Mouse (Mus musculus) cerebellum, adult 8-10 months (tissue): ENCODE data around the gene Slc13a3.
"Not testable (repeated sequence)": the region's sequence is repeated elsewhere in the genome, so short reads cannot be mapped to it uniquely, and the experiment has no call there.

Experiments used
- DNase-seq: peaks from one replicate; pipeline ENCODE4 v3.0.0; 2022

The Slc13a3 gene

GRCm38 (mm10) chr2:165473003-165473402 lies at the start of gene Slc13a3:
Gene Slc13a3, minus strand, starts transcription at chr2:165473230.
- no peak for DNase-seq

GRCm38 (mm10) chr2:165515178-165515728 lies 42.2 kb upstream of the Slc13a3 start:
- no peak for DNase-seq

- DNase-seq: no peak
Measured at GRCm38 (mm10) chr2:165512870-165513600, 40.0 kb upstream of the Slc13a3 start.

- no peak for DNase-seq
Measured at GRCm38 (mm10) chr2:165512426-165512825, 39.4 kb upstream of the Slc13a3 start.

- DNase-seq: not testable (repeated sequence)
Measured at GRCm38 (mm10) chr2:165511530-165511929, 38.5 kb upstream of the Slc13a3 start.

- DNase-seq: not testable (repeated sequence)
Measured at GRCm38 (mm10) chr2:165510914-165511458, 38.0 kb upstream of the Slc13a3 start.

- no peak for DNase-seq
Measured at GRCm38 (mm10) chr2:165510466-165510865, 37.4 kb upstream of the Slc13a3 start.

GRCm38 (mm10) chr2:165509686-165510085 lies 36.7 kb upstream of the Slc13a3 start:
- DNase-seq: no peak

GRCm38 (mm10) chr2:165503259-165504203 lies 30.5 kb upstream of the Slc13a3 start, which contains the start of gene Slc2a10:
Gene Slc2a10, plus strand, starts transcription at chr2:165503787.
- no peak for DNase-seq

GRCm38 (mm10) chr2:165498816-165499215 lies 25.8 kb upstream of the Slc13a3 start:
- no peak for DNase-seq

- no peak for DNase-seq
Measured at GRCm38 (mm10) chr2:165497706-165498275, 24.8 kb upstream of the Slc13a3 start.

- peak; percentile 22 for DNase-seq
Measured at GRCm38 (mm10) chr2:165496251-165496650, 23.2 kb upstream of the Slc13a3 start.

GRCm38 (mm10) chr2:165494495-165494894 lies 21.5 kb upstream of the Slc13a3 start:
- DNase-seq: no peak

- DNase-seq: no peak
Measured at GRCm38 (mm10) chr2:165493587-165494210, 20.7 kb upstream of the Slc13a3 start.

GRCm38 (mm10) chr2:165492648-165493553 lies 19.9 kb upstream of the Slc13a3 start, which contains the start of gene Trp53rka:
Gene Trp53rka, minus strand, starts transcription at chr2:165493324.
- DNase-seq: peak; percentile 80

GRCm38 (mm10) chr2:165486881-165487535 lies 14.0 kb upstream of the Slc13a3 start:
- DNase-seq: peak; percentile 55

GRCm38 (mm10) chr2:165486401-165486800 lies 13.4 kb upstream of the Slc13a3 start:
- no peak for DNase-seq

GRCm38 (mm10) chr2:165485826-165486225 lies 12.8 kb upstream of the Slc13a3 start:
- DNase-seq: no peak

GRCm38 (mm10) chr2:165484152-165484551 lies 11.1 kb upstream of the Slc13a3 start:
- DNase-seq: no peak

- DNase-seq: no peak
Measured at GRCm38 (mm10) chr2:165482003-165482402, 9.0 kb upstream of the Slc13a3 start.
